Mouse (Mus musculus): ENCODE results near the gene Hist2h2ab. TPM values are rescaled to one million over a fixed set of nuclear protein-coding genes. Genes with fewer than 3 reads are reported as not detected.
"Not testable (repeated sequence)": the region's sequence is repeated elsewhere in the genome, so short reads cannot be mapped to it uniquely, and the experiment has no call there.

Hist2h2ab gene
- total RNA-seq, 2 experiments from 2014 or later, result 10.0 to 11.1 TPM

GRCm38 (mm10) chr3:96196437-96197128, 23.1 kb upstream of the Hist2h2ab start:
- intact Hi-C loops (cut with DNase I), result no loop called here
- no peak for DNase-seq (ENCODE audit: low spot score in 2 of 2)

GRCm38 (mm10) chr3:96197129-96197749, 22.4 kb upstream of the Hist2h2ab start:
- intact Hi-C loops (cut with DNase I), result no loop called here
- DNase-seq (ENCODE audit: low spot score in 2 of 2), result peak; percentile 91 to 92

- no peak for DNase-seq (ENCODE audit: low spot score in 2 of 2)
- intact Hi-C loops (cut with DNase I), result no loop called here
These were observed 21.5 kb upstream of the Hist2h2ab start for GRCm38 (mm10) chr3:96198181-96198580.

GRCm38 (mm10) chr3:96198601-96199251, 20.9 kb upstream of the Hist2h2ab start:
- DNase-seq (ENCODE audit: low spot score in 2 of 2); intact Hi-C loops (cut with DNase I): not testable (repeated sequence)

GRCm38 (mm10) chr3:96199731-96200130, 19.9 kb upstream of the Hist2h2ab start:
- intact Hi-C loops (cut with DNase I), result no loop called here
- DNase-seq (ENCODE audit: low spot score in 2 of 2), result no peak

GRCm38 (mm10) chr3:96207819-96208218, 11.8 kb upstream of the Hist2h2ab start:
- DNase-seq (ENCODE audit: low spot score in 2 of 2), result no peak
- intact Hi-C loops (cut with DNase I), result no loop called here

- intact Hi-C loops (cut with DNase I), result no loop called here
- no peak for DNase-seq (ENCODE audit: low spot score in 2 of 2)
These were observed 10.4 kb upstream of the Hist2h2ab start for GRCm38 (mm10) chr3:96209242-96209641.

GRCm38 (mm10) chr3:96219191-96219641, 449 bp upstream of the Hist2h2ab start:
- intact Hi-C loops (cut with DNase I), result loop anchor here (5.0 kb wide), 1 partner anchor 152 kb away; no protein-coding TSS in a partner anchor
- peak; percentile 23 to 32 for DNase-seq (ENCODE audit: low spot score in 2 of 2)

- not testable (repeated sequence) for DNase-seq (ENCODE audit: low spot score in 2 of 2)
- intact Hi-C loops (cut with DNase I), result loop anchor here (2.0 kb wide), 2 partner anchors 25 to 43 kb away; partner anchors contain the start of genes Hist2h2aa1 and Hist2h4
These were observed 583 bp downstream of the Hist2h2ab start for GRCm38 (mm10) chr3:96220131-96220764.

GRCm38 (mm10) chr3:96220765-96221639, 1.3 kb downstream of the Hist2h2ab start, which contains the start of the genes Hist2h2ac and Hist2h2be:
TSS of gene Hist2h2ac (minus strand) at chr3:96220880.
TSS of gene Hist2h2be (plus strand) at chr3:96221119.
- intact Hi-C loops (cut with DNase I), result loop anchor here (2.0 kb wide), 2 partner anchors 24 to 42 kb away; partner anchors contain the start of genes Hist2h2aa1 and Hist2h4
- peak; percentile 83 to 87 for DNase-seq (ENCODE audit: low spot score in 2 of 2)

- intact Hi-C loops (cut with DNase I), result loop anchor here (2.0 kb wide), 2 partner anchors 23 to 41 kb away; partner anchors contain the start of genes Hist2h2aa1 and Hist2h4
- no peak for DNase-seq (ENCODE audit: low spot score in 2 of 2)
These were observed 2.0 kb downstream of the Hist2h2ab start for GRCm38 (mm10) chr3:96221640-96222038.

GRCm38 (mm10) chr3:96222774-96223173, 3.1 kb downstream of the Hist2h2ab start:
- intact Hi-C loops (cut with DNase I), result no loop called here
- DNase-seq (ENCODE audit: low spot score in 2 of 2), result no peak

GRCm38 (mm10) chr3:96225421-96225820, 5.8 kb downstream of the Hist2h2ab start:
- intact Hi-C loops (cut with DNase I), result no loop called here
- DNase-seq (ENCODE audit: low spot score in 2 of 2), result no peak

GRCm38 (mm10) chr3:96226695-96227648, 7.3 kb downstream of the Hist2h2ab start:
- intact Hi-C loops (cut with DNase I), result no loop called here
- DNase-seq (ENCODE audit: low spot score in 2 of 2), result no peak

GRCm38 (mm10) chr3:96228828-96229227, 9.2 kb downstream of the Hist2h2ab start:
- DNase-seq (ENCODE audit: low spot score in 2 of 2), result no peak
- intact Hi-C loops (cut with DNase I), result no loop called here

- no peak for DNase-seq (ENCODE audit: low spot score in 2 of 2)
- intact Hi-C loops (cut with DNase I), result no loop called here
These were observed 10.7 kb downstream of the Hist2h2ab start for GRCm38 (mm10) chr3:96230404-96230803.

- DNase-seq (ENCODE audit: low spot score in 2 of 2), result no peak
- intact Hi-C loops (cut with DNase I), result no loop called here
These were observed 11.5 kb downstream of the Hist2h2ab start for GRCm38 (mm10) chr3:96230910-96231757.
